Mouse (Mus musculus): ENCODE data around the gene Bnc1.

DNA sequence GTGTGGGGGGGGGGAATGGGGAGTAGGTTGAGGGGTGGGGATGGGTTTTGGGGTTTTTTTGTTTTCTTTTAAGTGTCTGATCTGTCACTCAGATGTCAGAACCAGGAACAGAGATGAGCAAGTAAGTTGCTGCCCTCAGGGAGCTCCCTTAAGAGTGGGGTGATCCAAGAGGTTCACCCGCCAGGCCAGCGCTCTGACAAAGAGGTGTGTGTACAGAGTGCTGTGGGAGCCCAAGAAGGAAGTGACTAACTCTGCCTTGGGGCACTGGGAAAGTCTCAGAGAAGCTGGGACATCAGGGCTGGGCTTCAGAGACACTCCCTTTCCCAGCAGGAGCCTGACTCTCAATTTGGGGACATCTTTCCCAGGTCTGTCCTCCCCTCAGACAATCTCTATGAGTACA lies 25.9 kb upstream of the Bnc1 start:
- no peak for TF ChIP-seq POLR2A (IDR thresholded peaks at IDR 0.05; ENCODE audit: control insufficient read depth, extremely low read depth, insufficient read depth, low read length, poor library complexity)
- no peak for TF ChIP-seq CTCF (IDR thresholded peaks at IDR 0.05; ENCODE audit: borderline replicate concordance, control insufficient read depth, extremely low read depth, insufficient read depth, low read length, poor library complexity)
